Mouse (Mus musculus) stomach, embryonic 15.5 days (tissue): Measurements from ENCODE around the gene Scgb1b29. TPM values are rescaled to one million over a fixed set of nuclear protein-coding genes. Genes with fewer than 3 reads are reported as not detected.
"Not testable (repeated sequence)": the region's sequence is repeated elsewhere in the genome, so short reads cannot be mapped to it uniquely, and the experiment has no call there.

Experiments used
- ATAC-seq: fragments of 200-750 bp; cut with Nextera tagmentation; 2 replicates; pipeline ENCODE4 v1.8.0; 2017; ENCODE audit warnings: low read depth, moderate number of reproducible peaks, moderate TSS enrichment; ENCODE audit not compliant: insufficient read depth, low FRiP score
- H3K27ac ChIP-seq: fragments of 300-500 bp; sonication (generic); 2 replicates; pipeline ENCODE4 v1.5.1; 2015; ENCODE audit warnings: mild to moderate bottlenecking, inconsistent platforms
- H3K27me3 ChIP-seq: fragments of 300-500 bp; sonication (generic); replicated peaks from 2 replicates; pipeline ENCODE4 v1.6.1; 2015; ENCODE audit warnings: inconsistent platforms
- H3K36me3 ChIP-seq: fragments of 300-500 bp; sonication (generic); 2 replicates; pipeline ENCODE4 v1.6.1; 2015; ENCODE audit warnings: inconsistent platforms
- H3K4me1 ChIP-seq: fragments of 300-500 bp; sonication (generic); 2 replicates; pipeline ENCODE4 v1.6.1; 2015; ENCODE audit warnings: inconsistent platforms
- H3K4me2 ChIP-seq: fragments of 300-500 bp; sonication (generic); 2 replicates; pipeline ENCODE4 v1.6.1; 2015; ENCODE audit warnings: mild to moderate bottlenecking, inconsistent platforms
- H3K4me3 ChIP-seq: fragments of 300-500 bp; sonication (generic); replicated peaks from 2 replicates; pipeline ENCODE4 v1.5.1; 2015; ENCODE audit warnings: inconsistent platforms
- H3K9ac ChIP-seq: fragments of 300-500 bp; sonication (generic); 2 replicates; pipeline ENCODE4 v1.6.1; 2015; ENCODE audit warnings: inconsistent platforms
- H3K9me3 ChIP-seq: fragments of 300-500 bp; sonication (generic); 2 replicates; pipeline ENCODE4 v1.6.1; 2016; ENCODE audit warnings: inconsistent platforms
- whole genome bisulfite sequencing: fragments of 180-500 bp; shearing (Covaris S2); methylation state at CpG from one replicate; pipeline ENCODE4 v1.1.7; 2015; 5-methylcytosine and 5-hydroxymethylcytosine counted together
- polyA plus RNA-seq: library from polyadenylated mRNA; unstranded; fragments of >200 nt; fragmentation: Nextera tagmentation; extraction: Ambion mirVana; gene quantifications from 2 replicates; pipeline ENCODE4 v1.2.1, GENCODE M21; 2015

Gene Scgb1b29
- polyA plus RNA-seq: not detected in 2 replicates

DNA sequence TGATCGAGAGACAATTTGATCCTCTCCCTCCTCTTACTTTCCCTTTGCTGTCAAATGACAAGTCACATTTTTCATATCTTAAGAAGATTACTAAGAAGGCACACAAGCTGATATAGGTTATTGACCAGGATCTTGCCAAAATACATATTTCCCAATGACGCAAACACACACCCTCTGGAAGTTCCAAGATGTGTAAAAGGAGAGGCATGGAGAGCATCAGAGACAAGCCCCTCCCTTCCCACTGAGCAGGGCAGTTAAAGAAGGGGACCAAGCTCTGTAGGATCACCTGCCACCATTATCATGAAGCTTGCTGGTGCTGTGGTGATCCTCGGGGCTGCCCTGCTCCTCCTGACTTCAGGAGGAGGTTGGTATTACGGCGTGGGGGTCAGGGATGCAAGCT is at the start of gene Scgb1b29:
Gene Scgb1b29 (plus strand): TSS at position 301 of the 400 bp plus-strand sequence.
- not testable (repeated sequence) for H3K36me3 ChIP-seq, ATAC-seq, H3K27ac ChIP-seq, H3K27me3 ChIP-seq, H3K4me2 ChIP-seq, H3K9ac ChIP-seq, H3K4me3 ChIP-seq, H3K4me1 ChIP-seq, H3K9me3 ChIP-seq
- WGBS: 74% methylated on average over 4 of the region's 5 CpGs

DNA sequence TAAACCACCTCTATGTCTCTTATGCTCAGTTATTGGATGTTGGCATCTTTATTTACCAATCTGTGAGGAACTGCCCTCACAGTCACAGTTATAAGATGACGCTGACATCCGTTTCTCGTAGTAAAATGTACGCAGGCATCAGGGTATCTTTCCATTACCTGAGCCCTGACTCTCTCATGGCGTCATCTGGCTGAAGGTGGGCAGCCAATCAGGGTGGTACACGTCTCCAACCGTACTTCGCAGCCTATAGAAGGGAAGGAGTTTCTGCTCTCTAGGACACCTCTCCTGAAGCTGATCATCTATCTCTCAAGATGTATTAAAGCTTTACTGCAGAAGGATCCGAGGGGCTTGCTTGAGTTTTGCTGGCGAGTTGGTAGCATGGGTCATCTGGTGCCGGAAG is 12.7 kb upstream of the Scgb1b29 start:
- H3K9ac ChIP-seq, H3K4me2 ChIP-seq, H3K27me3 ChIP-seq, H3K36me3 ChIP-seq, ATAC-seq, H3K4me3 ChIP-seq, H3K4me1 ChIP-seq, H3K27ac ChIP-seq, H3K9me3 ChIP-seq: not testable (repeated sequence)
- 89% methylated on average over 11 of the region's 11 CpGs for WGBS

Other genes starting within 250 kb of the Scgb1b29 start
- not detected in 2 replicates for gene Scgb2b11, start 230.4 kb upstream of the Scgb1b29 start, polyA plus RNA-seq
- gene Scgb1b11, start 218.7 kb upstream of the Scgb1b29 start, polyA plus RNA-seq: not detected in 2 replicates
- not detected in 2 replicates for gene Scgb2b12, start 114.3 kb upstream of the Scgb1b29 start, polyA plus RNA-seq
- not detected in 2 replicates for gene Scgb1b12, start 107.4 kb upstream of the Scgb1b29 start, polyA plus RNA-seq